Mouse (Mus musculus): ENCODE results near the gene Sp1. TPM values are rescaled to one million over a fixed set of nuclear protein-coding genes. Genes with fewer than 3 reads are reported as not detected.

Gene Sp1
- polyA plus RNA-seq, 1 experiment: not detected

DNA sequence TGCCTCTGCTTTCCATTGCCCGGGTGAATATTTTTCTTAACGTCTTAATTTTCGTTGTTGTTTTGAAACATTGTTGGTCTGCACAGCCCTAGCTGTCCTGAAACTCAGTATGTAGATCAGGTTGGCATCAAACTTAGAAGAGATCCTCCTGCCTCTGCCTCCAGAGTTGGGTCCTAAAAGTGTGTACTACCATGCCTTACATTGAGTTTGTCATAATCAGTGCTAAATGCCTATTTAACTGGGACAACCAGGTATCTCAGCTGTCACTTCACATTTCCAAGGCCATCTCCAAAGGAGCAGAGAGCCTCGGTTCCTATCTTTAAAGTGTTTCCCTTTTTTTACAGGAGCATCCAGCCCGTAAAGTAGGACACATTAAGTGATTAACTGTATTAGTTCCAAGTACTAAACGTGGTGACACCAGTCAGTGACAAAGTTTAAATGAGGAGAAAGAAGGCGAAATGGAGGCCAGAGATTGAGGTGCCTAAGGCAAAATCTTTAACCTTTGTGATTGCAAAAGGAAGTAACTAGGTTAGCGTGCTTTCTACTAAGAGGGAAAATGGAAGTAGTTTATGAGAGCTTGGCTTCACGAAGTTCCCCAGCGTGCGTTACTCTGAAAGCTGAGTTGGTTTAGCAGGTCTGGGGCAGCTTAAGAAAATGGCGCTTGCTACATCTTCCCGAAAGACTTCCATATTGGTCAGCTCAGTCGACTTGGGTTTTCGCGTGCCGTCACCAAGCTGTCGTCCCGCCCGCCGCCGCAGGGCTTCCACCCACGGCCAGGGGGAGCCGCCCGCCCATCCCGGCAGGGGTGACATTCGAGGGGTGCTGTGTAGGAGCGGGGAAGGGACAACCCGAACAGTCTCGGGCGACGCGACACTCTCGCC lies 1.1 kb upstream of the Sp1 start:
- peaks cover 16% of the 10 kb centered on the region for H3K4me1 ChIP-seq (ENCODE audit: control insufficient read depth, insufficient read depth, low read length)
- no peak for TF ChIP-seq POLR2A (IDR thresholded peaks at IDR 0.05; ENCODE audit: insufficient read depth, low read depth, low read length)
- peak; percentile 66 for TF ChIP-seq CTCF (IDR thresholded peaks at IDR 0.05; ENCODE audit: insufficient read depth, low read depth, low read length)
- H3K4me3 ChIP-seq (ENCODE audit: insufficient read depth, low read depth, low read length): peak overlapping the region; percentile 50
- 13% methylated on average over 34 of the region's 34 CpGs for WGBS
- peak overlapping the region; percentile 96 for H3K27ac ChIP-seq (ENCODE audit: insufficient read depth, low read depth, low read length)

DNA sequence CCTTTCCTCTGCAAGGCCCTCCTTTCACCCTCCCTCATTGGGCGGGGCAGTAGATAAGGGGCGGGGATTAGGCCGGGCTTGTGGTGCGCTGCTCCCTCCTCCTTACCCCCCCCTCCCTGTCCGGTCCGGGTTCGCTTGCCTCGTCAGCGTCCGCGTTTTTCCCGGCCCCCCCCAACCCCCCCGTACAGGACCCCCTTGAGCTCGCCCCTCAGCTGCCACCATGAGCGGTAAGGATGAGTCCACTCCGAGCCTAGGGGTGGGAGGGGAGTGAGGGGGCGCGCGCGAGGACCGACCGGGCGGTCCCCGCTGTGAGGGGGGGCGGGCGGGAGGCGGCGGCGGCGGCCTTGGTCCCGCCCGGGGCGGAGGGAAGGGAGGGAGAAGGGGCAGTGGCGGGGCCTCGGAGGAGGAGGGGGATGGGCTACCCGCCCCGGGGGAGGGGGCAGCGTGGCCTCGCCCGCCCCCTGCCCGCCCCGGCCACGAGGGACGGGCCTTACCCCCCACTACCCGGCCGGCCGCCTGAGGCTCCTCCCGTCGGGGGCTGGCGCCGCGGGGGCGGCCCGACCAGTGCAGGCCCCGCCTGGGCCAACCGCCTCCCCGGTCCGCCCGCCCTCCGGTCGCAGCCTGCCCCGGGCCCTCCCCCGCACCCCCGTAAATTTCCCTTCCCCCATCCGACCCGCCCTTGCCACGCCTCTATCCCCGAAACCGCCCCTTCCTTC lies 411 bp downstream of the Sp1 start:
- TF ChIP-seq POLR2A (IDR thresholded peaks at IDR 0.05; ENCODE audit: insufficient read depth, low read depth, low read length): no peak
- 1% methylated on average over 48 of the region's 69 CpGs for WGBS
- no peak overlapping the region for H3K27ac ChIP-seq (ENCODE audit: insufficient read depth, low read depth, low read length)

DNA sequence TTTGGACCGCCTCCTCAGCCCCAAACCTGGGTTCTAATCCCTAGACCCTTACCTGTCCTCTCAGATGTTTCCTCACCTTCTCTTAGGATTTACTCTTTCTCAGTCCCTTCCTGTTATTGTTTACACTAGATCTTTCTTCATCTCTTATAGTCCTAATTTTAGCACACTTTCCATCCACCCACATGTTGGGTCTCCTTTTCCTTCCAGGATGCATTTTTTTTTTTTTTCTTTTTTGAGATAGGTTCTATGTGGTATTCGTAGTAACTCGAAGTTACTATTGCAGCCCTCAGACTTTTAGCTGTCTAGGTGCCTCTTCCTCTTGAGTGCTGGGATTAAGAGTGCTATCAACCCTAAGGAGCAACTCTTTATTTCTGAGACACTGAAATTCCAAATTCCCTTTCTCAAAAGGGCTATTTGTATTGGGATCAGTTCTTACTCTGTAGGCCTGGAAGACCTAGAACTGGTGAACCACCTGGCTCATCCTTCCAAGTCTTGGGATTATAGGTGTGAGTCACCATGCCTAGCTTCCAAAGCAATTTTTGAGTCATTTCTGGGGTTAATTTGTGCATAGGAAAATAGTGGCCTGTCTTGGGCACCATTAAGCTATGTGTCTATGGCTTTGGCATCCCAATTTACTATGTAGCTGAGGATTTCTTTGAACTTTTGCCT lies 1.1 kb downstream of the Sp1 start:
- 5% methylated on average over 3 of the region's 3 CpGs for WGBS
- peaks cover 16% of the 10 kb centered on the region for H3K4me1 ChIP-seq (ENCODE audit: control insufficient read depth, insufficient read depth, low read length)
- no peak overlapping the region for H3K27ac ChIP-seq (ENCODE audit: insufficient read depth, low read depth, low read length)
- no peak for TF ChIP-seq POLR2A (IDR thresholded peaks at IDR 0.05; ENCODE audit: insufficient read depth, low read depth, low read length)
- no peak for TF ChIP-seq CTCF (IDR thresholded peaks at IDR 0.05; ENCODE audit: insufficient read depth, low read depth, low read length)
- peak overlapping the region; percentile 71 for H3K4me3 ChIP-seq (ENCODE audit: insufficient read depth, low read depth, low read length)

More for the DNA sequence above, 411 bp downstream of the Sp1 start:
- Histone ChIP-seq H3K4me3 (ENCODE audit: insufficient read depth, low read depth, low read length) (peak overlapping the region; percentile 71), H3K4me1 (ENCODE audit: control insufficient read depth, insufficient read depth, low read length) (peaks cover 16% of the 10 kb centered on the region)

DNA sequence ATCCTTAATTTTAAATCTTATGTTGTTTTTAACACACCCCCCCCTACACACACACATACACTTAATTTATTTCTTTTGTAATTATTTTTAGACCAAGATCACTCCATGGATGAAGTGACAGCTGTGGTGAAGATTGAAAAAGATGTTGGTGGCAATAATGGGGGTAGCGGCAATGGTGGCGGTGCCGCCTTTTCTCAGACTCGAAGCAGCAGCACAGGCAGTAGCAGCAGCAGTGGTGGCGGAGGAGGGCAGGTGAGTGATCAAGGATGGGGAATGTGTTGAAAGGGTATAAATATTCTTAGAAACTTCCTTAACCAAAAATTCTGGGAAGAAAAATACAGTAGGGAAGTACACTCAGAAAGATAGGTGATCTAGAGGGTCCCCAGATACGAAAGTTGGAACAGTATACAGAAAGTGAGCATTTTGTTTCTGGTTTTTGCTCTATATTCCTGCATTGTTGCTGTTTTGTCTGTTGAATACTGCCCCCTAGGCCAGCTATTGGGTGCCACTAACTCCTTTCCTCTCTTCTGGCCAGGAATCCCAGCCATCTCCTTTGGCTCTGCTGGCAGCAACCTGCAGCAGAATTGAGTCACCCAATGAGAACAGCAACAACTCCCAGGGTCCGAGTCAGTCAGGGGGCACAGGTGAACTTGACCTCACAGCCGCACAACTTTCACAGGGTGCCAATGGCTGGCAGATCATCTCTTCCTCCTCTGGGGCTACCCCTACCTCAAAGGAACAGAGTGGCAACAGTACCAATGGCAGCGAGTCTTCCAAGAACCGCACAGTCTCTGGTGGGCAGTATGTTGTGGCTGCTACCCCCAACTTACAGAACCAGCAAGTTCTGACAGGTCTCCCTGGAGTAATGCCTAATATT lies 2.0 kb downstream of the Sp1 start:
- WGBS: 89% methylated on average over 10 of the region's 10 CpGs

GRCm38 (mm10) chr15:102408558-102409130 lies 2.7 kb downstream of the Sp1 start:
- WGBS: 75% methylated on average over 2 of the region's 2 CpGs
- H3K4me1 ChIP-seq (ENCODE audit: control insufficient read depth, insufficient read depth, low read length): peaks cover 16% of the 10 kb centered on the region
- no peak overlapping the region for H3K4me3 ChIP-seq (ENCODE audit: insufficient read depth, low read depth, low read length)
- H3K27ac ChIP-seq (ENCODE audit: insufficient read depth, low read depth, low read length): no peak overlapping the region
- TF ChIP-seq POLR2A (IDR thresholded peaks at IDR 0.05; ENCODE audit: insufficient read depth, low read depth, low read length) (no peak), CTCF (IDR thresholded peaks at IDR 0.05; ENCODE audit: insufficient read depth, low read depth, low read length) (no peak)

More for the DNA sequence above, 2.0 kb downstream of the Sp1 start:
- TF ChIP-seq POLR2A (IDR thresholded peaks at IDR 0.05; ENCODE audit: insufficient read depth, low read depth, low read length): no peak
- TF ChIP-seq CTCF (IDR thresholded peaks at IDR 0.05; ENCODE audit: insufficient read depth, low read depth, low read length): no peak
- Histone ChIP-seq H3K27ac (ENCODE audit: insufficient read depth, low read depth, low read length) (no peak overlapping the region), H3K4me3 (ENCODE audit: insufficient read depth, low read depth, low read length) (no peak overlapping the region), H3K4me1 (ENCODE audit: control insufficient read depth, insufficient read depth, low read length) (peaks cover 16% of the 10 kb centered on the region)

DNA sequence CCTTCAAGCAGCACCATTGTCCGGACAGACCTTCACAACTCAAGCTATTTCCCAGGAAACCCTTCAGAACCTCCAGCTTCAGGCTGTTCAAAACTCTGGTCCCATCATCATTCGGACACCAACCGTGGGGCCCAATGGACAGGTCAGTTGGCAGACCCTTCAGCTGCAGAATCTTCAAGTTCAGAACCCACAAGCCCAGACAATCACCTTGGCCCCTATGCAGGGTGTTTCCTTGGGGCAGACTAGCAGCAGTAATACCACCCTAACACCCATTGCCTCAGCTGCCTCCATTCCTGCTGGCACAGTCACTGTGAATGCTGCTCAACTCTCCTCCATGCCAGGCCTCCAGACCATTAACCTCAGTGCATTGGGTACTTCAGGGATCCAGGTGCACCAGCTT lies 3.3 kb downstream of the Sp1 start:
- 83% methylated on average over 3 of the region's 3 CpGs for WGBS
- TF ChIP-seq CTCF (IDR thresholded peaks at IDR 0.05; ENCODE audit: insufficient read depth, low read depth, low read length) (no peak), POLR2A (IDR thresholded peaks at IDR 0.05; ENCODE audit: insufficient read depth, low read depth, low read length) (no peak)
- Histone ChIP-seq H3K27ac (ENCODE audit: insufficient read depth, low read depth, low read length) (no peak overlapping the region), H3K4me1 (ENCODE audit: control insufficient read depth, insufficient read depth, low read length) (peaks cover 16% of the 10 kb centered on the region), H3K4me3 (ENCODE audit: insufficient read depth, low read depth, low read length) (no peak overlapping the region)

DNA sequence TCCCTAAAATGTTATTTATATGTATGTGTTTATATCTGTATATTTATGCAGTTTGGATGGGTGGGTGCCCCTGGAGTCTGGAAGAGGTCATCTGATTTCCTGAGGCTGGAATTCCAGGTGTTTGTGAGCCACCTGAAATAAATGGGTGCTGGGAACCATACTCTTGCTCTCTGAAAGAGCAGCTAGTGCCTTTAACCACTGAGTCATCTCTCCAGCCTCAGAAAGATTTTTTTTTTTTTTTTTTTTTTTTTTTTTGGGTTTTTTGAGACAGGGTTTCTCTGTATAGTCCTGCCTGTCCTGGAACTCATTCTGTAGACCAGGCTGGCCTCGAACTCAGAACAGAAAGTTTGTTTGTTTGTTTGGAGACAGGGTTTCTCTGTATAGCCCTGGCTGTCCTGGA lies 5.1 kb downstream of the Sp1 start:
- WGBS: 96% methylated on average over 1 of the region's 1 CpGs
- no peak overlapping the region for H3K27ac ChIP-seq (ENCODE audit: insufficient read depth, low read depth, low read length)
- no peak for TF ChIP-seq CTCF (IDR thresholded peaks at IDR 0.05; ENCODE audit: insufficient read depth, low read depth, low read length)
- TF ChIP-seq POLR2A (IDR thresholded peaks at IDR 0.05; ENCODE audit: insufficient read depth, low read depth, low read length): no peak
- no peak overlapping the region for H3K4me3 ChIP-seq (ENCODE audit: insufficient read depth, low read depth, low read length)
- H3K4me1 ChIP-seq (ENCODE audit: control insufficient read depth, insufficient read depth, low read length): peaks cover 16% of the 10 kb centered on the region

- Histone ChIP-seq H3K4me1 (ENCODE audit: control insufficient read depth, insufficient read depth, low read length) (peaks cover 8% of the 10 kb centered on the region), H3K4me3 (ENCODE audit: insufficient read depth, low read depth, low read length) (no peak overlapping the region)
These were observed 7.7 kb downstream of the Sp1 start for GRCm38 (mm10) chr15:102413687-102414086.

More at GRCm38 (mm10) chr15:102413687-102414086, 7.7 kb downstream of the Sp1 start:
- H3K27ac ChIP-seq (ENCODE audit: insufficient read depth, low read depth, low read length): no peak overlapping the region
- TF ChIP-seq CTCF (IDR thresholded peaks at IDR 0.05; ENCODE audit: insufficient read depth, low read depth, low read length): no peak
